In the genomic region with DNA sequence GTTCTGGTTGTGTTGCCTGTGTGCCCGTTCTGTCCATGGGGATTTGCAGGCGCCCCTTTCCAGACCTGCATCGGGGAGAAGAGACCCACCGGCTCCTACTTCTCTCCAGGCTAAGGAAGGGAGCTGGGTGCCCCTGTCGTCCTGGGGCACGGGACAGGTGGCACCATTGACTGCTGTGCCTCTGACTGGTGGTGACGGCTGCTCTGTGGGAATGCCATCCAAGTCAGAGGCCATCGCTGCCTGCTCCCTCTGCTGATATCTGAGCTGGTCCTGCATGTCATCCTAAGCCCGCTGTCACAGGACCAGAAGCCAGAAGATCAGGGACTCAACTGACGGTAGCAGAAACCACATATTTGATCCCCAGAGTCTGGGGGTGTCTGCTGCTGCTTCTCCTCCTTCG, we compare ENCODE assay signal across 13 mouse cellular contexts. TPM values are rescaled to one million over a fixed set of nuclear protein-coding genes. Genes with fewer than 3 reads are reported as not detected.
DNase-seq lines count a peak whose midpoint lies in the region; ATAC-seq and TF ChIP-seq lines count a peak whose summit lies in the region.
"Had no signal": no experiment of that assay in that cellular context is flagged by ENCODE, and none has a peak within 500 bp of the region (broad histone marks: within the 10 kb centered on the region; RNA-seq: fewer than 3 reads in every experiment).

No protein-coding gene starts in this region.

- no peak overlapping the region for H3K4me3 ChIP-seq in hindbrain, embryonic 10.5 days
- no peak overlapping the region for H3K4me3 ChIP-seq in hindbrain, postnatal 0 days (ENCODE audit: low read length)
- H3K4me3 ChIP-seq in midbrain, embryonic 10.5 days = no peak overlapping the region
- no peak overlapping the region for H3K4me3 ChIP-seq in midbrain, embryonic 15.5 days
- peak overlapping the region; percentile 5; the same call in 1 of the 2 replicates for H3K4me3 ChIP-seq in embryonic facial prominence, embryonic 10.5 days
- H3K4me3 ChIP-seq in liver, postnatal 0 days (ENCODE audit: low read depth, low read length) = no peak overlapping the region

- 67% methylated on average over 11 of the region's 11 CpGs for whole genome bisulfite sequencing in hindbrain, embryonic 10.5 days
- 62% methylated on average over 11 of the region's 11 CpGs for WGBS in hindbrain, postnatal 0 days
- WGBS in midbrain, embryonic 10.5 days = 68% methylated on average over 11 of the region's 11 CpGs
- 66% methylated on average over 11 of the region's 11 CpGs for WGBS in midbrain, embryonic 15.5 days
- 69% methylated on average over 11 of the region's 11 CpGs for WGBS in embryonic facial prominence, embryonic 10.5 days
- 40% methylated on average over 11 of the region's 11 CpGs for whole genome bisulfite sequencing in liver, postnatal 0 days (ENCODE audit: insufficient replicate concordance)

- H3K4me2 ChIP-seq in hindbrain, postnatal 0 days (ENCODE audit: low read depth, low read length) = no peak overlapping the region
- no peak overlapping the region for H3K4me2 ChIP-seq in midbrain, embryonic 15.5 days
- peak overlapping the region; percentile 58; the same call in 1 of the 2 replicates for H3K4me2 ChIP-seq in liver, postnatal 0 days (ENCODE audit: low read depth, low read length)

- peaks cover 3% of the 10 kb centered on the region; the same call in 1 of the 2 replicates for H3K36me3 ChIP-seq in hindbrain, embryonic 10.5 days
- H3K36me3 ChIP-seq in hindbrain, postnatal 0 days (ENCODE audit: insufficient read depth, low read length) = no peaks in the 10 kb centered on the region
- peaks cover under 1% of the 10 kb centered on the region; the same call in 1 of the 2 replicates for H3K36me3 ChIP-seq in midbrain, embryonic 10.5 days
- no peaks in the 10 kb centered on the region for H3K36me3 ChIP-seq in midbrain, embryonic 15.5 days (replicated peaks)
- peaks cover 3% of the 10 kb centered on the region for H3K36me3 ChIP-seq in embryonic facial prominence, embryonic 10.5 days (replicated peaks)
- H3K36me3 ChIP-seq in liver, postnatal 0 days (replicated peaks; ENCODE audit: insufficient read depth, low read length) = no peaks in the 10 kb centered on the region
- H3K36me3 ChIP-seq: liver, embryonic 13.5 days had no signal

- no peak for TF ChIP-seq EP300 in liver, postnatal 0 days (IDR thresholded peaks at IDR 0.05; ENCODE audit: low read depth)

- TF ChIP-seq CTCF in hindbrain, postnatal 0 days (IDR thresholded peaks at IDR 0.05; ENCODE audit: low read depth) = no peak
- TF ChIP-seq CTCF in liver, postnatal 0 days (IDR thresholded peaks at IDR 0.05; ENCODE audit: low read depth) = no peak

- H3K9me3 ChIP-seq in hindbrain, embryonic 10.5 days = no peaks in the 10 kb centered on the region
- H3K9me3 ChIP-seq in hindbrain, postnatal 0 days (ENCODE audit: low read length) = no peaks in the 10 kb centered on the region
- no peaks in the 10 kb centered on the region for H3K9me3 ChIP-seq in midbrain, embryonic 10.5 days (replicated peaks)
- H3K9me3 ChIP-seq in midbrain, embryonic 15.5 days = no peaks in the 10 kb centered on the region
- no peaks in the 10 kb centered on the region for H3K9me3 ChIP-seq in embryonic facial prominence, embryonic 10.5 days
- no peaks in the 10 kb centered on the region for H3K9me3 ChIP-seq in liver, postnatal 0 days (ENCODE audit: low read length)
- H3K9me3 ChIP-seq: liver, embryonic 13.5 days had no signal

- no peak for ATAC-seq in hindbrain, postnatal 0 days
- ATAC-seq in midbrain, embryonic 15.5 days (replicated peaks) = no peak
- no peak for ATAC-seq in liver, postnatal 0 days
- ATAC-seq: Patski had no signal

- H3K9ac ChIP-seq in hindbrain, postnatal 0 days (replicated peaks; ENCODE audit: low read length) = no peak overlapping the region
- no peak overlapping the region for H3K9ac ChIP-seq in midbrain, embryonic 15.5 days
- no peak overlapping the region for H3K9ac ChIP-seq in liver, postnatal 0 days (replicated peaks)
- H3K9ac ChIP-seq: liver, embryonic 13.5 days had no signal

- H3K4me1 ChIP-seq in hindbrain, embryonic 10.5 days (replicated peaks) = peaks cover 49% of the 10 kb centered on the region
- no peaks in the 10 kb centered on the region for H3K4me1 ChIP-seq in hindbrain, postnatal 0 days (ENCODE audit: insufficient read depth, low read length)
- H3K4me1 ChIP-seq in midbrain, embryonic 10.5 days = peaks cover 26% of the 10 kb centered on the region
- peaks cover 4% of the 10 kb centered on the region; the same call in 1 of the 2 replicates for H3K4me1 ChIP-seq in midbrain, embryonic 15.5 days
- H3K4me1 ChIP-seq in embryonic facial prominence, embryonic 10.5 days = peaks cover 57% of the 10 kb centered on the region
- peaks cover 10% of the 10 kb centered on the region; the same call in 1 of the 2 replicates for H3K4me1 ChIP-seq in liver, postnatal 0 days (ENCODE audit: insufficient read depth)

- H3K27ac ChIP-seq in hindbrain, embryonic 10.5 days = peak overlapping the region; percentile 30
- H3K27ac ChIP-seq in hindbrain, postnatal 0 days = no peak overlapping the region
- H3K27ac ChIP-seq in midbrain, embryonic 10.5 days (replicated peaks) = 0 out of 2 replicates have a peak overlapping the region, but pooled peaks have one; percentile 19
- H3K27ac ChIP-seq in midbrain, embryonic 15.5 days = no peak overlapping the region
- H3K27ac ChIP-seq in embryonic facial prominence, embryonic 10.5 days (replicated peaks) = 0 out of 2 replicates have a peak overlapping the region, but pooled peaks have one; percentile 30
- H3K27ac ChIP-seq in liver, postnatal 0 days (ENCODE audit: low read depth) = no peak overlapping the region
- H3K27ac ChIP-seq: liver, embryonic 13.5 days had no signal

- no peak for DNase-seq in hindbrain, embryonic 10.5 days (ENCODE audit: low spot score)
- DNase-seq in hindbrain, postnatal 0 days (ENCODE audit: low spot score) = no peak
- DNase-seq in midbrain, embryonic 10.5 days (ENCODE audit: low spot score) = no peak
- DNase-seq in embryonic facial prominence, embryonic 10.5 days (ENCODE audit: low spot score) = no peak
- DNase-seq in liver, postnatal 0 days = no peak
- no peak for DNase-seq in right cerebral cortex, postnatal 36 days (ENCODE audit: low spot score in 2 of 2)
- DNase-seq: adrenal gland, adult 2 months; liver, embryonic 13.5 days had no signal

- H3K27me3 ChIP-seq in hindbrain, embryonic 10.5 days (ENCODE audit: insufficient read depth, poor library complexity, severe bottlenecking) = peaks cover 22% of the 10 kb centered on the region
- H3K27me3 ChIP-seq in hindbrain, postnatal 0 days (ENCODE audit: insufficient read depth, low read length) = no peaks in the 10 kb centered on the region
- no peaks in the 10 kb centered on the region for H3K27me3 ChIP-seq in midbrain, embryonic 10.5 days (ENCODE audit: low read depth, poor library complexity, severe bottlenecking)
- no peaks in the 10 kb centered on the region for H3K27me3 ChIP-seq in midbrain, embryonic 15.5 days (replicated peaks)
- H3K27me3 ChIP-seq in embryonic facial prominence, embryonic 10.5 days (replicated peaks; ENCODE audit: low read depth, poor library complexity, severe bottlenecking) = peaks cover 21% of the 10 kb centered on the region
- no peaks in the 10 kb centered on the region for H3K27me3 ChIP-seq in liver, postnatal 0 days (ENCODE audit: insufficient read depth, low read length)
- H3K27me3 ChIP-seq: CH12.LX, Patski had no signal

RNA-seq across cellular contexts. Expression of a gene that starts 2.6 kb away (rescaled TPM):
- polyA plus RNA-seq in hindbrain, embryonic 10.5 days (2016; fragmentation: Nextera tagmentation; extraction: Ambion mirVana) = 0.77 and 1.5 TPM in 2 replicates
- total RNA-seq in hindbrain, postnatal 0 days (2014; rRNA removed) = 0.18 and 0.21 TPM in 2 replicates
- polyA plus RNA-seq in hindbrain, postnatal 0 days (2015; fragmentation: Nextera tagmentation; extraction: Ambion mirVana) = 0.05 TPM in 2 replicates
- 0.17 and 0.56 TPM in 2 replicates for polyA plus RNA-seq in midbrain, embryonic 10.5 days (2016; fragmentation: Nextera tagmentation; extraction: Ambion mirVana)
- 0.42 and 0.43 TPM in 2 replicates for polyA plus RNA-seq in midbrain, embryonic 15.5 days (2015; fragmentation: Nextera tagmentation; extraction: Ambion mirVana)
- 0.52 and 0.64 TPM in 2 replicates for polyA plus RNA-seq in embryonic facial prominence, embryonic 10.5 days (2016; fragmentation: Nextera tagmentation; extraction: Ambion mirVana)
- 1.1 and 1.7 TPM in 2 replicates for polyA plus RNA-seq in liver, postnatal 0 days (2015; fragmentation: Nextera tagmentation; extraction: Ambion mirVana)
- polyA plus RNA-seq: Patski had no signal

RNA-seq across cellular contexts. Expression of a gene that starts 15.1 kb away (rescaled TPM):
- 170 and 245 TPM in 2 replicates for polyA plus RNA-seq in hindbrain, embryonic 10.5 days (2016; fragmentation: Nextera tagmentation; extraction: Ambion mirVana)
- 1,865 and 2,018 TPM in 2 replicates for total RNA-seq in hindbrain, postnatal 0 days (2014; rRNA removed)
- polyA plus RNA-seq in hindbrain, postnatal 0 days (2015; fragmentation: Nextera tagmentation; extraction: Ambion mirVana) = 435 and 441 TPM in 2 replicates
- 174 and 180 TPM in 2 replicates for polyA plus RNA-seq in midbrain, embryonic 10.5 days (2016; fragmentation: Nextera tagmentation; extraction: Ambion mirVana)
- polyA plus RNA-seq in midbrain, embryonic 15.5 days (2015; fragmentation: Nextera tagmentation; extraction: Ambion mirVana) = 351 and 370 TPM in 2 replicates
- polyA plus RNA-seq in embryonic facial prominence, embryonic 10.5 days (2016; fragmentation: Nextera tagmentation; extraction: Ambion mirVana) = 121 and 126 TPM in 2 replicates
- 58.8 and 60.3 TPM in 2 replicates for polyA plus RNA-seq in liver, postnatal 0 days (2015; fragmentation: Nextera tagmentation; extraction: Ambion mirVana)

RNA-seq across cellular contexts. Expression of a gene that starts 17.3 kb away (rescaled TPM):
- polyA plus RNA-seq in hindbrain, embryonic 10.5 days (2016; fragmentation: Nextera tagmentation; extraction: Ambion mirVana) = 7.1 and 9.0 TPM in 2 replicates
- total RNA-seq in hindbrain, postnatal 0 days (2014; rRNA removed) = 4.1 TPM in 1 of 2 replicates, not detected in the other
- polyA plus RNA-seq in hindbrain, postnatal 0 days (2015; fragmentation: Nextera tagmentation; extraction: Ambion mirVana) = 0.62 and 4.7 TPM in 2 replicates
- polyA plus RNA-seq in midbrain, embryonic 10.5 days (2016; fragmentation: Nextera tagmentation; extraction: Ambion mirVana) = 5.4 and 8.5 TPM in 2 replicates
- polyA plus RNA-seq in midbrain, embryonic 15.5 days (2015; fragmentation: Nextera tagmentation; extraction: Ambion mirVana) = 9.7 and 16.6 TPM in 2 replicates
- 14.7 and 20.3 TPM in 2 replicates for polyA plus RNA-seq in embryonic facial prominence, embryonic 10.5 days (2016; fragmentation: Nextera tagmentation; extraction: Ambion mirVana)
- 0.15 and 0.20 TPM in 2 replicates for polyA plus RNA-seq in liver, postnatal 0 days (2015; fragmentation: Nextera tagmentation; extraction: Ambion mirVana)
- polyA plus RNA-seq: inflammation-experienced regulatory T-cells, adult 6 months had no signal

RNA-seq across cellular contexts. Expression of a gene that starts 33.7 kb away (rescaled TPM):
- polyA plus RNA-seq in hindbrain, embryonic 10.5 days (2016; fragmentation: Nextera tagmentation; extraction: Ambion mirVana) = 3.2 and 4.9 TPM in 2 replicates
- total RNA-seq in hindbrain, postnatal 0 days (2014; rRNA removed) = 85.9 and 95.6 TPM in 2 replicates
- polyA plus RNA-seq in hindbrain, postnatal 0 days (2015; fragmentation: Nextera tagmentation; extraction: Ambion mirVana) = 7.2 TPM in 2 replicates
- 1.9 and 2.2 TPM in 2 replicates for polyA plus RNA-seq in midbrain, embryonic 10.5 days (2016; fragmentation: Nextera tagmentation; extraction: Ambion mirVana)
- 4.7 and 4.8 TPM in 2 replicates for polyA plus RNA-seq in midbrain, embryonic 15.5 days (2015; fragmentation: Nextera tagmentation; extraction: Ambion mirVana)
- polyA plus RNA-seq in embryonic facial prominence, embryonic 10.5 days (2016; fragmentation: Nextera tagmentation; extraction: Ambion mirVana) = 5.5 and 6.0 TPM in 2 replicates
- 0.09 TPM in 2 replicates for polyA plus RNA-seq in liver, postnatal 0 days (2015; fragmentation: Nextera tagmentation; extraction: Ambion mirVana)
- polyA plus RNA-seq: inflammation-experienced regulatory T-cells, adult 6 months had no signal

RNA-seq across cellular contexts. Expression of a gene that starts 35.6 kb away (rescaled TPM):
- polyA plus RNA-seq in hindbrain, embryonic 10.5 days (2016; fragmentation: Nextera tagmentation; extraction: Ambion mirVana) = 4.0 and 12.2 TPM in 2 replicates
- 106 and 118 TPM in 2 replicates for total RNA-seq in hindbrain, postnatal 0 days (2014; rRNA removed)
- 138 and 139 TPM in 2 replicates for polyA plus RNA-seq in hindbrain, postnatal 0 days (2015; fragmentation: Nextera tagmentation; extraction: Ambion mirVana)
- polyA plus RNA-seq in midbrain, embryonic 10.5 days (2016; fragmentation: Nextera tagmentation; extraction: Ambion mirVana) = 4.1 and 11.7 TPM in 2 replicates
- 198 and 205 TPM in 2 replicates for polyA plus RNA-seq in midbrain, embryonic 15.5 days (2015; fragmentation: Nextera tagmentation; extraction: Ambion mirVana)
- polyA plus RNA-seq in embryonic facial prominence, embryonic 10.5 days (2016; fragmentation: Nextera tagmentation; extraction: Ambion mirVana) = 2.9 and 4.6 TPM in 2 replicates
- 0.06 and 0.09 TPM in 2 replicates for polyA plus RNA-seq in liver, postnatal 0 days (2015; fragmentation: Nextera tagmentation; extraction: Ambion mirVana)
- total RNA-seq: granulocyte monocyte progenitor cell, adult 5-6 weeks had no signal
- polyA plus RNA-seq: inflammation-experienced regulatory T-cells, adult 6 months had no signal

Comparison
In these comparisons a context has a peak if more than half of its experiments do, and no peak if none do; other contexts are left out.
1. H3K27ac ChIP-seq: peak in hindbrain, embryonic 10.5 days (single experiment), midbrain, embryonic 10.5 days (single experiment) and embryonic facial prominence, embryonic 10.5 days (single experiment); none in hindbrain, postnatal 0 days (single experiment), midbrain, embryonic 15.5 days (single experiment) and liver, postnatal 0 days (single experiment).